Mouse (Mus musculus) limb, embryonic 14.5 days (tissue): ENCODE results near the gene Tarbp2. TPM values are rescaled to one million over a fixed set of nuclear protein-coding genes. Genes with fewer than 3 reads are reported as not detected.

ENCODE experiments used
- ATAC-seq: fragments of 200-750 bp; cut with Nextera tagmentation; 2 replicates; pipeline ENCODE4 v1.8.0; 2017; ENCODE audit warnings: low read depth, moderate number of reproducible peaks, moderate TSS enrichment; ENCODE audit not compliant: low FRiP score
- DNase-seq: peaks from one replicate; pipeline ENCODE4 v3.0.0-alpha.2; 2015; ENCODE audit warnings: low spot score
- H3K27ac ChIP-seq: fragments of 300-500 bp; sonication (generic); replicated peaks from 2 replicates; pipeline ENCODE4 v1.5.1; 2014; ENCODE audit warnings: low read depth, mild to moderate bottlenecking, low read length, moderate library complexity, mixed read lengths
- H3K27me3 ChIP-seq: fragments of 300-500 bp; sonication (generic); 2 replicates; pipeline ENCODE4 v1.6.1; 2014; ENCODE audit warnings: low read length, mixed read lengths; ENCODE audit not compliant: control insufficient read depth, insufficient read depth
- H3K36me3 ChIP-seq: fragments of 300-500 bp; sonication (generic); 2 replicates; pipeline ENCODE4 v1.6.1; 2014; ENCODE audit warnings: mild to moderate bottlenecking, low read length, moderate library complexity, mixed read lengths; ENCODE audit not compliant: control insufficient read depth, insufficient read depth
- H3K4me1 ChIP-seq: fragments of 300-500 bp; sonication (generic); 2 replicates; pipeline ENCODE4 v1.6.1; 2014; ENCODE audit warnings: antibody characterized with exemption, low read length, mixed read lengths; ENCODE audit not compliant: control insufficient read depth, insufficient read depth
- H3K4me2 ChIP-seq: fragments of 300-500 bp; sonication (generic); replicated peaks from 2 replicates; pipeline ENCODE4 v1.6.1; 2014; ENCODE audit warnings: low read depth, mild to moderate bottlenecking, low read length, moderate library complexity; ENCODE audit not compliant: severe bottlenecking
- H3K4me3 ChIP-seq: fragments of 300-500 bp; sonication (generic); replicated peaks from 2 replicates; pipeline ENCODE4 v1.5.1; 2014; ENCODE audit warnings: low read length
- H3K9ac ChIP-seq: fragments of 300-500 bp; sonication (generic); 2 replicates; pipeline ENCODE4 v1.6.1; 2014; ENCODE audit warnings: mild to moderate bottlenecking, low read depth, low read length, moderate library complexity; ENCODE audit not compliant: severe bottlenecking
- H3K9me3 ChIP-seq: fragments of 300-500 bp; sonication (generic); 2 replicates; pipeline ENCODE4 v1.6.1; 2016; ENCODE audit warnings: low read length; ENCODE audit not compliant: control insufficient read depth
- POLR2A ChIP-seq: fragments of 200-500 bp; IDR thresholded peaks from 2 replicates; pipeline ENCODE4 v1.8.0; 2012; ENCODE audit warnings: inconsistent platforms, mild to moderate bottlenecking, moderate library complexity, borderline replicate concordance; ENCODE audit not compliant: insufficient read depth, insufficient read length; ENCODE audit errors: extremely low read depth
- WGBS: fragments of 180-500 bp; shearing (Covaris S2); extraction: QIAGEN DNeasy Blood & Tissue Kit; methylation state at CpG from one replicate; pipeline ENCODE4 v1.1.7; 2014; 5-methylcytosine and 5-hydroxymethylcytosine counted together
- polyA plus RNA-seq, 2 experiments: library from polyadenylated mRNA; depleted of rRNA in 1 of 2; stranded (reverse) in 1 of 2; unstranded in 1 of 2; fragments of >200 nt; fragmentation: Nextera tagmentation in 1 of 2; extraction: Ambion mirVana in 1 of 2; gene quantifications; 2 replicates each; pipeline versions ENCODE4 v1.2.1 to v1.2.3; 2012 to 2014

The Tarbp2 gene
- polyA plus RNA-seq, 2 experiments = 78.1 to 132 TPM

DNA sequence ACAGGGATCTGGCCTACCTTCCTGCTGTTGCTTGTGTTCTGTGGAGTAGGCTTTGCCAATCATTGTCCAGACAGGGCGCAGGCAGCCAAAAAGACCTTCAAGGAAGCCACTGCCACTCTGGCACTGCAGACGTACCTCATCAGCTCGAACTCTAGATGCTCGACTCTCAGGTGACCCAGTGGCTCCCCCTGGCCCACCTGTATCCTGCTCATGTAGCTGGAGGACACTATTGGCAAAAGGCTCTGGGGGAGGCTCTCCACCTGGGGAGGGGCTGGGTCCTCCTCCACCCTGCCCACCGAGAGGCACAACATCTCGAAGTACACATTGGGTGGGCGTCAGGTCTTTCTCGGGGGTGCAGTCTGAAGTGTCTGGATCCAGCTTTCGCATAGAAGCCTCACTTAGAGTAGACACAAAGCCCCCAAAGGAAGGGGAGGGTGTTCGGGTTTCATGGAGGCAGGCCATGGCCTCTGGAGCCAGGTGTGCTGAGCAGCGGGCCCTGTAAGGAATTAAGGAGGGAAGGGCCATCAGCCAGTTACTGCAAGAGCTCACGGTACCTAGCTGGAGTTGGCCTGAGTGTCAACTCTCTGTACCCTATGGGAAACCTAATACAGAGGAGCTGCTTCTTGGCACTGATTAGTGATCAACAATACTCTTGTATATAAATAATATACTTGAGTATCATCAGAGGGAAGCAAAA lies 12.8 kb upstream of the Tarbp2 start:
- Histone ChIP-seq H3K4me3 (no peak overlapping the region), H3K27me3 (no peaks in the 10 kb centered on the region), H3K4me2 (no peak overlapping the region), H3K9me3 (no peaks in the 10 kb centered on the region), H3K36me3 (peaks cover 62% of the 10 kb centered on the region), H3K27ac (no peak overlapping the region), H3K9ac (no peak overlapping the region), H3K4me1 (peaks cover 6% of the 10 kb centered on the region; the same call in 1 of the 2 replicates)
- DNase-seq = no peak
- WGBS = 75% methylated on average over 12 of the region's 12 CpGs
- no peak for ATAC-seq
- no peak for TF ChIP-seq POLR2A

DNA sequence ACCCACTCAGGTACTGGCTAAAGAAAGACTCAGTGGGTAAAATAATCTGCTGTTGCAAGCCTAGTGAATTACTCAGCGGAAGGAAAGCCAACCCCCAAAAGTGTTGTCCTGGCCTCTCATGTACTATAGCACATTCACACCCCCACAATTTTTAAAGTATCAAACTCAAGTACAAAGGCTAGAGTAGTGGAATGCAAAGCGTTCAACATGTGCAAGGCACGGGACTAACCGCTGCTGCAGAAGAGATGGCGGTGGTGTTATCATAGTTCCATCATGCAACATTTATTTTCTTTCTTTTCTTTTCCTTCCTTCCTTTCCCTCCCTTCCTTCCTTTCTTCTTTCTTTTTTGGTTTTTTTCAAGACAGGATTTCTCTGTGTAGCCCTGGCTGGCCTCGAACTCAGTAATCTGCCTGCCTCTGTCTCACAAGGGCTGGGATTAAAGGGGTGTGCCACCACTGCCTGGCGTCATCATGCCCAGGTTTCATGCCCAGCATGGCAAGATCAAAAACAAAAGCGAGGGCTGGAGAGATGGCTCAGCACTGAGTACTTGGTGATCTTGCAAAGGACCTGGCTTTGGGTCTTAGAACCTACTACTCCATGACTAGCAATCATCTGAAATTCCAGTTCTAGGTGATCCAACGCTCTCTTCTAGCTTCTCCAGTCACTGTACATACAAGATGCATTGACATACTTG lies 12.1 kb upstream of the Tarbp2 start:
- no peak overlapping the region for H3K27ac ChIP-seq

DNA sequence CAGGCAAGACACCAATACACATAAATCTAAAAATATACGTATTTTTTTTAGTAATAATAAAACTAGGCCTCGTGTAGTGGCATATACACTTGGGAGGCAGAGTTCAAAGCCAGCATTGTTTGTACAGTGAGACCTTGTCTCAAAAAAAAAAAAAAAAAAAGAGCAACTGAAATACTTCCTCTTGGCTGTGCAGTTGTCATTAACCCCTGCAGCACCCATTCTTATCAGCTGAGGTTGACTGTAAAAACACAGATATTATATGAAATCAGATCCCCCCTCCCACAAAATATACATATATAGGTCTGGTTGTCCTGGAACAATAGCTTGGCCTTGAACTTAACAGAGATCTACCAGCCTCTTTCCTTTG lies 11.5 kb upstream of the Tarbp2 start:
- Histone ChIP-seq H3K9me3 (no peaks in the 10 kb centered on the region), H3K27ac (no peak overlapping the region), H3K4me2 (no peak overlapping the region), H3K27me3 (no peaks in the 10 kb centered on the region), H3K36me3 (peaks cover 50% of the 10 kb centered on the region), H3K9ac (no peak overlapping the region), H3K4me1 (peaks cover 13% of the 10 kb centered on the region), H3K4me3 (no peak overlapping the region)
- TF ChIP-seq POLR2A = no peak
- DNase-seq (no peak), ATAC-seq (no peak)
- WGBS = 54% methylated on average over 2 of the region's 2 CpGs

More for the DNA sequence above, 12.1 kb upstream of the Tarbp2 start:
- DNase-seq (no peak), ATAC-seq (no peak)
- Histone ChIP-seq H3K27me3 (no peaks in the 10 kb centered on the region), H3K4me3 (no peak overlapping the region), H3K4me1 (peaks cover 8% of the 10 kb centered on the region), H3K9ac (no peak overlapping the region), H3K36me3 (peaks cover 55% of the 10 kb centered on the region), H3K4me2 (no peak overlapping the region), H3K9me3 (no peaks in the 10 kb centered on the region)
- TF ChIP-seq POLR2A = no peak
- WGBS = 85% methylated on average over 9 of the region's 9 CpGs

DNA sequence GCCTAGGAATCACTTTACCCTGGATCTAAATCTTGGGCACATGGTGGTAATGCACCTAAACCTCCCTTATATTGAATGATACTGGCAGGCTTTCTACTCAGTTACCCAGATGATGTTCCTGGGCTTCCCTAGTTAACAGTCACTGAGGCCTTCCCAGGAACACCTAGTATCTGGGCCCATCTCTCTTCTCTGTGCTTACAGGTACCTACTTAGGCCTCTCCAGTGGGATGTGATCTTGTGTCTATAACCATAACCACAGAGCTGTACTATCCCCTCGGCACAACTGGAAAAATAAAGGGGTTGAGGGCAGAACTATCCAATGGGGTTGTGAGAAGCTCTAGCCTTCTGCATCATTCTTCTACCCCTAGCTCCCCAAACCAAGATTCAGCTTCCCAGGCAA lies 11.1 kb upstream of the Tarbp2 start:
- H3K9ac ChIP-seq = no peak overlapping the region
- no peaks in the 10 kb centered on the region for H3K9me3 ChIP-seq
- WGBS = 93% methylated on average over 1 of the region's 1 CpGs
- ATAC-seq (no peak), DNase-seq (no peak)
- TF ChIP-seq POLR2A = no peak
- no peaks in the 10 kb centered on the region for H3K27me3 ChIP-seq
- H3K36me3 ChIP-seq = peaks cover 45% of the 10 kb centered on the region
- no peak overlapping the region for H3K4me2 ChIP-seq
- H3K4me1 ChIP-seq = peaks cover 17% of the 10 kb centered on the region
- H3K27ac ChIP-seq = no peak overlapping the region
- H3K4me3 ChIP-seq = no peak overlapping the region

DNA sequence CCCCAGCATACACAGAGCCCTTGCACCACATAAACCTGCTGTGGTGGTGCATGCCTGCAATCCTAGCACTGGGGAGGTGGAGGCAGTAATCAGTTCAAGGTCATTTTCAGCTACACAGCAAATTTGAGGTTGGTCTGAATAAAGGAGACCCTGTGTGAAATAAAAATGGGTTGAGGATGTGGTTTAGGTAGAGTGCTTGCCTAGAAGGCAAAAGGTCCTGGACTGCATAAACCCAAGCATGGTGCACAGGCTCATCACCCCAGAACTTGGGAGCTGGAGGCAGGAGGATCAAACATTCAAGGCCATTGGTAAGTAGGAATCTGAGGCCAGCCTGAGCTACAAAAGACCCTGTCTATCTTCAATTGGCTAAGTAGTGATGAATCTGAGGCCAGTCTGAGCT lies 10.4 kb upstream of the Tarbp2 start:
- H3K4me1 ChIP-seq = peaks cover 20% of the 10 kb centered on the region
- no peak for DNase-seq
- H3K9ac ChIP-seq = no peak overlapping the region
- H3K27me3 ChIP-seq = no peaks in the 10 kb centered on the region
- TF ChIP-seq POLR2A = no peak
- H3K36me3 ChIP-seq = peaks cover 39% of the 10 kb centered on the region
- no peak for ATAC-seq
- H3K4me2 ChIP-seq = no peak overlapping the region
- H3K4me3 ChIP-seq = no peak overlapping the region
- H3K27ac ChIP-seq = no peak overlapping the region
- no peaks in the 10 kb centered on the region for H3K9me3 ChIP-seq

DNA sequence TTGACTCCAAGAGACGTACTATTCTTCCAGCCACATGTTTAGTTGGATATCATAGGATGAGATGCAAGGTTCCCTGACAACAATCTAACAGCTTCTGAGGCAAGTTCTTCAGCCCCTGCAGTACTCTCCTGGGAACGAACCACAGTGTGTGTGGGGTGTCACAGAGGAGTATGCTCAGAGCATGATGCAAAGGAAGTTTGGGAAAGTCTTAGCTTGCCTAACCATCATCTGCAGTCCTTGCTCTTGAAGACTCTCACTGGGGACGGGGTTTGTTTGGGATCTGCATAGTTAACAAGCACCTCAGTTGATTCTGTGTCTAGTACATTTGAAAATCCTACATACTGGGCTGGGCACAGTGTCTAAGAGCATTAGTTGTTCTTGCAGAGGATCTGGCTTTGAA lies 9.7 kb upstream of the Tarbp2 start:
- Histone ChIP-seq H3K4me3 (no peak overlapping the region), H3K27ac (no peak overlapping the region), H3K4me2 (no peak overlapping the region), H3K4me1 (peaks cover 20% of the 10 kb centered on the region), H3K9me3 (no peaks in the 10 kb centered on the region), H3K27me3 (no peaks in the 10 kb centered on the region), H3K9ac (no peak overlapping the region), H3K36me3 (peaks cover 31% of the 10 kb centered on the region)
- TF ChIP-seq POLR2A = no peak
- ATAC-seq (no peak), DNase-seq (no peak)
- 90% methylated on average over 3 of the region's 3 CpGs for WGBS
